Mouse (Mus musculus) forelimb bud, embryonic 11.5 days (tissue): ENCODE data around the gene Snapin.

Experiments
- DNase-seq: peaks from one replicate; pipeline ENCODE4 v3.0.0-alpha.2; 2012; ENCODE audit warnings: low read depth, low spot score

Snapin gene

DNA sequence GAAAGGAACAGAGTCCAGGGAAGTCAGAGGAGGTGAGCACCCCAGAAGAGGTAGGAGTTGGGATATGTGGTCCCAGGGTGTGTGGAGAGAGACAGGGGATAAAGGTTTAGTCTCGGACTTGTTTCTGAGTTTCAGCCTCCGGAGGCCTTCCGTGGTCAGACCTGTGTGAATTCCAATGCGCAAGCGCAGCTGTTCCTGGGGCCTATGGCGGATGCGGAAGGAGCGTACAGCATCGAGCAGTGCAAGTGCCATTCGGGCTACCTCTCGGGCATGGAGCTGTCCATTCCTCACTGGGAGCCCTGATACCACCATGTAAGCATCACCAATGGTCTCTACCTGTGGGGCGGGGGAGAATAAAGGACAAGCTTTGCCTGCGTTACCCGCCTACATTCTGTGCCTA is 35.9 kb downstream of the Snapin start:
- DNase-seq = no peak

- no peak for DNase-seq
Measured at GRCm38 (mm10) chr3:90451396-90452095, 39.3 kb downstream of the Snapin start.

DNA sequence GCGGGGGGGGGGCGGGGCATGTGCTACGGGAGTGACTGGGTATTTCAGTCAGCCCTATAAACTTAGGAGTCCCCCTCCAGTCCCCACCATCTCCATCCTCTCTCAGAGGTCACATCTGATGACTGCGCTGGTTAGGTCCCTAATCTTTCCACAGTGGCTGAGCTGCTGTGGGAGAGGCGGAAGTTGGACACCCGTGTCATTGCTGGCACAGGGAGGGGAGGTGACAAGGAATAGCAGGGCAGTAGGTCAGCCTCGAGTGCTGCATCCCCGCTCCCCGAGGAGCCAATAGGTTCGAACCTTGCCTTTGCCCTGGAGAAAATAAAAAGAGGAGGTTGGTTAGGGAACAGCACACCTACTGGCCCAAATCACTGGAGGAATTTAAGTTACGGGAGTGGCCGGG is 40.0 kb downstream of the Snapin start:
- no peak for DNase-seq

DNA sequence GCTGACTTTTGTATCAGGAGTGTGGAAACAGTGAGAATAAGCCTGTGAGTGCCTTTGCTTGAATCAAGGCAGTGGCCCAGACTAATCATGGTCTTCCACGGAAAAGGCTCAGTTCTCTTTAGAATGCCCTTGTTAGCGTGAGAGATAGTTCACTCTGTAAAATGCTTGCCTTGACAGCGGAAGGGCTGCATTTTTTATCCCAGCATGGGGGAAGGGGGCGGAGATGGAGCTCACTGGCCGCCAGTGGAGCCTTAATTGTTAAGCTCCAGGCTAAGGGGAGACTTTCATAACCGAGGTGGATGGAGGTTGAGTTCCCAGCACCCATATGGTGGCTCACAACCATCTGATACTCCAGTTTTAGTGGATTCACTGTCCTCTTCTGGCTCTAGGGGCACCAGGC is 42.2 kb downstream of the Snapin start:
- no peak for DNase-seq

DNA sequence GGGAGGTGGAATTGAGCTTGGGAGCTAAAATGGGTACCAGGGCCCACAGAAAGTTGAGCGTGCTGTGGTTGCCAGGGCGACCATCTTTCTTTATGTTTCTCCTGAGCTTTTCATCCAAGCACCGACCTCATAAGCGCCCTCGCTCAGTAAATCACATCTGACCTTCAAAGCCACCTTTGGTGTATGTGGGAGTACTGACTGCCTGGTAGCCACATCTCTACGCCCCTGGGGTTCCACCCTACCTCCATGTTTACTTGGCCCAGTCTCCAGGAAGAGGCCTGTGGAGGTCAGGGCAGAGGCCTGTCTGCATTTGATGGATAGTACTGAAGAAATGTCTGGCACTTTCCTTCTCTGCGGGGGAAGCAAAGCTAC is 43.7 kb downstream of the Snapin start:
- DNase-seq = peak; percentile 67

GRCm38 (mm10) chr3:90446389-90447122 is 44.3 kb downstream of the Snapin start:
- DNase-seq = peak; percentile 95

- DNase-seq = no peak
Measured at GRCm38 (mm10) chr3:90445417-90446200, 45.2 kb downstream of the Snapin start.

- DNase-seq = no peak
Measured at GRCm38 (mm10) chr3:90443977-90444376, 46.9 kb downstream of the Snapin start.

DNA sequence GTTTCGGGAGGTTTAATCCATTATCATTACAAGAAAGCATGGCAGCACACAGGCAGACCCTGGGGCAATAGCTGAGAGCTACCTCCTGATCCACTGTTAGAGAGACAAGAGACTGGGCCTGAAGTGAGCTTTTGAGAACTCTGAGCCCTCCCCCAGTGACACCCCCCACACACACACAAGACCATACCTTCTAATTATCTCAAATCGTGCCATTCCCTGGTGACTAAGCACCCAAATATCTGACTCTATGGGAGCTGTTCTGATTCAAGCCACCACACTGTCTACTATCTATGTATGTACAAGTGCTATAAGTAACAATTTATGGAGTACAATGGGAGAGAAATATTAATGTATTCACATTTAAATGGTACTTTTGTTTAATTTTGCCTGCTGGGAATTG is 50.1 kb downstream of the Snapin start:
- no peak for DNase-seq
